Mouse (Mus musculus): ENCODE data around the gene Auh. TPM values are rescaled to one million over a fixed set of nuclear protein-coding genes. Genes with fewer than 3 reads are reported as not detected.

Auh gene
- total and polyA plus RNA-seq, 3 experiments: 14.7 to 19.5 TPM; not detected in 1

DNA sequence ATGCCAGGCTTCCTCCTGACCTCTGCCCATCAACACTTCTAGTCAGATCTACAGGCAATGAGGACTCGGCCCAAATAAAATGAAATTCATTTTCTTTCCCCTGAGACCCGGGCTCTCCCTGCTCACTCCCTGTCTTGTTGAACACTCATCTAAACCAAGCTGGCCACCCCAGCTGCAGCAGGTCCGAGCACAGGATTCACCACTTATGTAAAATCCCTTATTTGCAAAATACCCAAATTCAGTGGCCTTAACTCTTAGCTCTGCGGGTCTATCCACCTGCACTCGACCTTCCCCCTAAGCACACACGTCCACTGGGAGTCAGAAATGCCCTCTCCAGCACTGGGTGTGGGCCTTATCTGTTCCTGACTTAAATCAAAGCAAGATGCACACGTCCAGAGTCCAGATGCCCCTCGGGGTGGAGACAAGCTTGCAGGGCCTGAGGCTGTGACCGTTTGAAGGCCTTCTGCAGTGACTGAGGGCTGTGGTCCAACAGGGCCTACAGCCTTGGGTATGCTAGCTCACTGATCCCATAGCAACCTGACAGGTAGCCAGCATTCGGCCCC is 9.6 kb downstream of the Auh start:
- no peak overlapping the region for H3K9ac ChIP-seq (ENCODE audit: control insufficient read depth, low read depth, low read length, poor library complexity, severe bottlenecking)
- H3K4me3 ChIP-seq (ENCODE audit: control insufficient read depth in 1 of 2, insufficient read depth in 1 of 2, low read depth in 2 of 2, low read length in 2 of 2): no peak overlapping the region
- no peaks in the 10 kb centered on the region for H3K9me3 ChIP-seq (replicated peaks; ENCODE audit: insufficient read depth, low read length)
- no peak for TF ChIP-seq E2F4 (IDR thresholded peaks at IDR 0.05; ENCODE audit: borderline replicate concordance, low read depth, low read length)
- TF ChIP-seq CHD1 (IDR thresholded peaks at IDR 0.05; ENCODE audit: low read depth, low read length): no peak
- TF ChIP-seq GATA1 (IDR thresholded peaks at IDR 0.05; ENCODE audit: low read depth, low read length): no peak
- TF ChIP-seq ZMIZ1 (IDR thresholded peaks at IDR 0.05; ENCODE audit: low read depth, low read length): no peak
- no peak for TF ChIP-seq MXI1 (IDR thresholded peaks at IDR 0.05; ENCODE audit: low read depth, low read length)
- no peak for TF ChIP-seq MAFK (IDR thresholded peaks at IDR 0.05; ENCODE audit: borderline replicate concordance, low read depth, low read length)
- TF ChIP-seq EP300 (IDR thresholded peaks at IDR 0.05; ENCODE audit: low read depth in 1 of 2, low read length in 2 of 2): no peak
- no peak for TF ChIP-seq USF2 (IDR thresholded peaks at IDR 0.05; ENCODE audit: borderline replicate concordance in 1 of 2, insufficient read depth in 1 of 2, low read depth in 1 of 2, low read length in 2 of 2)
- no peak for TF ChIP-seq MYB (IDR thresholded peaks at IDR 0.05; ENCODE audit: low read depth, low read length)
- TF ChIP-seq MAX (IDR thresholded peaks at IDR 0.05; ENCODE audit: low read length): no peak
- no peak for TF ChIP-seq MYC (IDR thresholded peaks at IDR 0.05; ENCODE audit: low read depth, low read length)
- TF ChIP-seq TBP (IDR thresholded peaks at IDR 0.05; ENCODE audit: low read depth, low read length): no peak
- no peak for TF ChIP-seq MEF2A (IDR thresholded peaks at IDR 0.05; ENCODE audit: extremely low read depth, insufficient replicate concordance, low read depth, low read length, poor library complexity, severe bottlenecking)
- no peak for TF ChIP-seq JUND (IDR thresholded peaks at IDR 0.05; ENCODE audit: low read depth, low read length)
- TF ChIP-seq BHLHE40 (IDR thresholded peaks at IDR 0.05; ENCODE audit: borderline replicate concordance, low read depth, low read length): no peak
- TF ChIP-seq ZKSCAN1 (IDR thresholded peaks at IDR 0.05; ENCODE audit: low read depth, low read length): no peak
- TF ChIP-seq USF1 (IDR thresholded peaks at IDR 0.05; ENCODE audit: low read depth, low read length): no peak
- peaks cover 0 to 4% of the 10 kb centered on the region in 2 experiments; a peak in 1 of 4 replicates for H3K4me1 ChIP-seq (ENCODE audit: control insufficient read depth in 1 of 2, insufficient read depth in 2 of 2, low read length in 2 of 2)
- DNase-seq (ENCODE audit: low read depth, low spot score): no peak
- no peaks in the 10 kb centered on the region for H3K27me3 ChIP-seq (ENCODE audit: control insufficient read depth in 1 of 2, insufficient read depth in 2 of 2, low read length in 2 of 2)
- no peak overlapping the region for H3K27ac ChIP-seq (ENCODE audit: control insufficient read depth, low read depth, low read length)
- H3K36me3 ChIP-seq (ENCODE audit: control insufficient read depth in 1 of 2, insufficient read depth in 2 of 2, low read length in 2 of 2): no peaks in the 10 kb centered on the region; a peak in 1 of 4 replicates
- peaks cover 6% of the 10 kb centered on the region; the same call in 1 of the 2 replicates for H3K79me2 ChIP-seq (ENCODE audit: control insufficient read depth, insufficient read depth, low read length, poor library complexity)

DNA sequence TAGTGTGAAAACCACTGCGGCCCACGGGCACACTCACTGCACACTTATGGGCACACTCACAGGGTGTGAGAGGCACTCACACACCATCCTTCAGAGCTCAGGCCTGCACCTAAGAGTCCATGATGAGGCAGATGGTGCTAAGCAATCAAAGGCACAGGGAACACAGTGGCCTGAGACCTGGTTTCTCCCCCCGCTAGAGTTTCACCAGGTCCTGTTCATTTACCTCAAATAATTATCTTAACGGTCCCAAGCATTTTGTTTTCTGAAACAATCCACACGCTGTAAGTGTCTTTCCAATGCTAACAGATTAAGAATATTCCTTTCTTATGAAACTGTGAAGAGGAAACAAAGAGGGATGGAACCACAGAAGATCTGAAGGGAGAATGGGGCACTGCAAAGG is 11.1 kb downstream of the Auh start:
- DNase-seq (ENCODE audit: low read depth, low spot score): no peak
- Histone ChIP-seq H3K9me3 (replicated peaks; ENCODE audit: insufficient read depth, low read length) (no peaks in the 10 kb centered on the region), H3K9ac (ENCODE audit: control insufficient read depth, low read depth, low read length, poor library complexity, severe bottlenecking) (no peak overlapping the region), H3K27ac (ENCODE audit: control insufficient read depth, low read depth, low read length) (no peak overlapping the region), H3K79me2 (ENCODE audit: control insufficient read depth, insufficient read depth, low read length, poor library complexity) (peaks cover 4% of the 10 kb centered on the region; the same call in 1 of the 2 replicates), H3K4me1 (ENCODE audit: control insufficient read depth in 1 of 2, insufficient read depth in 2 of 2, low read length in 2 of 2) (peaks cover 0 to 4% of the 10 kb centered on the region in 2 experiments; a peak in 1 of 4 replicates), H3K4me3 (ENCODE audit: control insufficient read depth in 1 of 2, insufficient read depth in 1 of 2, low read depth in 2 of 2, low read length in 2 of 2) (no peak overlapping the region), H3K36me3 (ENCODE audit: control insufficient read depth in 1 of 2, insufficient read depth in 2 of 2, low read length in 2 of 2) (no peaks in the 10 kb centered on the region; a peak in 1 of 4 replicates), H3K27me3 (ENCODE audit: control insufficient read depth in 1 of 2, insufficient read depth in 2 of 2, low read length in 2 of 2) (no peaks in the 10 kb centered on the region)
- TF ChIP-seq KAT2A (conservative IDR thresholded peaks at IDR 0.05; ENCODE audit: low read depth, low read length): no peak
- TF ChIP-seq SMC3 (IDR thresholded peaks at IDR 0.05; ENCODE audit: low read depth, low read length): no peak
